Mouse (Mus musculus): ENCODE measurements around the gene Pigk. TPM values are rescaled to one million over a fixed set of nuclear protein-coding genes. Genes with fewer than 3 reads are reported as not detected.

Gene Pigk
- total RNA-seq, 1 experiment: 44.6 TPM

GRCm38 (mm10) chr3:152837938-152838337 lies 124.0 kb downstream of the Pigk start:
- Histone ChIP-seq H3K4me1 (ENCODE audit: control insufficient read depth in 2 of 2, insufficient read depth in 2 of 2, low read length in 2 of 2, poor library complexity in 1 of 2) (no peaks in the 10 kb centered on the region), H3K9ac (ENCODE audit: insufficient read depth, low read depth, low read length, poor library complexity, severe bottlenecking) (no peak overlapping the region), H3K27ac (ENCODE audit: insufficient read depth, low read depth, low read length, poor library complexity, severe bottlenecking) (no peak overlapping the region), H3K4me3 (ENCODE audit: insufficient read depth in 1 of 2, low read depth in 1 of 2, low read length in 2 of 2, poor library complexity in 1 of 2, severe bottlenecking in 1 of 2) (no peak overlapping the region), H3K36me3 (ENCODE audit: control insufficient read depth, insufficient read depth, low read length, poor library complexity, severe bottlenecking) (no peaks in the 10 kb centered on the region), H3K9me3 (ENCODE audit: control insufficient read depth, insufficient read depth, low read depth, low read length) (no peaks in the 10 kb centered on the region)
- TF ChIP-seq CHD2 (IDR thresholded peaks at IDR 0.05; ENCODE audit: low read depth, low read length) (no peak), ZC3H11A (IDR thresholded peaks at IDR 0.05; ENCODE audit: borderline replicate concordance, low read depth, low read length) (no peak), HCFC1 (IDR thresholded peaks at IDR 0.05; ENCODE audit: borderline replicate concordance, insufficient read depth, low read length) (no peak), ZNF384 (IDR thresholded peaks at IDR 0.05; ENCODE audit: low read depth, low read length) (no peak), MAFK (IDR thresholded peaks at IDR 0.05; ENCODE audit: insufficient read depth, low read depth, low read length) (no peak)
- DNase-seq (ENCODE audit: low read depth, low spot score): no peak
- in situ Hi-C loops (cut with MboI; ENCODE audit: low sequenced_read_pairs in 2 of 2, unreplicated experiment in 2 of 2): no loop called here

- TF ChIP-seq ZC3H11A (IDR thresholded peaks at IDR 0.05; ENCODE audit: borderline replicate concordance, low read depth, low read length): no peak
- TF ChIP-seq ZNF384 (IDR thresholded peaks at IDR 0.05; ENCODE audit: low read depth, low read length): no peak
- H3K4me1 ChIP-seq (ENCODE audit: control insufficient read depth in 2 of 2, insufficient read depth in 2 of 2, low read length in 2 of 2, poor library complexity in 1 of 2): no peaks in the 10 kb centered on the region
- in situ Hi-C loops (cut with MboI; ENCODE audit: low sequenced_read_pairs in 2 of 2, unreplicated experiment in 2 of 2): no loop called here
- no peak overlapping the region for H3K9ac ChIP-seq (ENCODE audit: insufficient read depth, low read depth, low read length, poor library complexity, severe bottlenecking)
- H3K36me3 ChIP-seq (ENCODE audit: control insufficient read depth, insufficient read depth, low read length, poor library complexity, severe bottlenecking): no peaks in the 10 kb centered on the region
- no peak overlapping the region for H3K4me3 ChIP-seq (ENCODE audit: insufficient read depth in 1 of 2, low read depth in 1 of 2, low read length in 2 of 2, poor library complexity in 1 of 2, severe bottlenecking in 1 of 2)
- DNase-seq (ENCODE audit: low read depth, low spot score): no peak
- no peak overlapping the region for H3K27ac ChIP-seq (ENCODE audit: insufficient read depth, low read depth, low read length, poor library complexity, severe bottlenecking)
- H3K9me3 ChIP-seq (ENCODE audit: control insufficient read depth, insufficient read depth, low read depth, low read length): no peaks in the 10 kb centered on the region
These were observed 127.4 kb downstream of the Pigk start for GRCm38 (mm10) chr3:152841264-152841663.

- H3K9me3 ChIP-seq (ENCODE audit: control insufficient read depth, insufficient read depth, low read depth, low read length): no peaks in the 10 kb centered on the region
- in situ Hi-C loops (cut with MboI; ENCODE audit: low sequenced_read_pairs in 2 of 2, unreplicated experiment in 2 of 2): no loop called here
- H3K4me1 ChIP-seq (ENCODE audit: control insufficient read depth in 2 of 2, insufficient read depth in 2 of 2, low read length in 2 of 2, poor library complexity in 1 of 2): no peaks in the 10 kb centered on the region
- H3K27ac ChIP-seq (ENCODE audit: insufficient read depth, low read depth, low read length, poor library complexity, severe bottlenecking): no peak overlapping the region
- no peak for DNase-seq (ENCODE audit: low read depth, low spot score)
- H3K4me3 ChIP-seq (ENCODE audit: insufficient read depth in 1 of 2, low read depth in 1 of 2, low read length in 2 of 2, poor library complexity in 1 of 2, severe bottlenecking in 1 of 2): no peak overlapping the region
- no peak overlapping the region for H3K9ac ChIP-seq (ENCODE audit: insufficient read depth, low read depth, low read length, poor library complexity, severe bottlenecking)
- no peaks in the 10 kb centered on the region for H3K36me3 ChIP-seq (ENCODE audit: control insufficient read depth, insufficient read depth, low read length, poor library complexity, severe bottlenecking)
- TF ChIP-seq ZNF384 (IDR thresholded peaks at IDR 0.05; ENCODE audit: low read depth, low read length): no peak
These were observed 128.7 kb downstream of the Pigk start for GRCm38 (mm10) chr3:152842648-152843047.

- Histone ChIP-seq H3K27ac (ENCODE audit: insufficient read depth, low read depth, low read length, poor library complexity, severe bottlenecking) (no peak overlapping the region), H3K9ac (ENCODE audit: insufficient read depth, low read depth, low read length, poor library complexity, severe bottlenecking) (no peak overlapping the region), H3K9me3 (ENCODE audit: control insufficient read depth, insufficient read depth, low read depth, low read length) (no peaks in the 10 kb centered on the region), H3K36me3 (ENCODE audit: control insufficient read depth, insufficient read depth, low read length, poor library complexity, severe bottlenecking) (no peaks in the 10 kb centered on the region), H3K4me1 (ENCODE audit: control insufficient read depth in 2 of 2, insufficient read depth in 2 of 2, low read length in 2 of 2, poor library complexity in 1 of 2) (no peaks in the 10 kb centered on the region), H3K4me3 (ENCODE audit: insufficient read depth in 1 of 2, low read depth in 1 of 2, low read length in 2 of 2, poor library complexity in 1 of 2, severe bottlenecking in 1 of 2) (no peak overlapping the region)
- in situ Hi-C loops (cut with MboI; ENCODE audit: low sequenced_read_pairs in 2 of 2, unreplicated experiment in 2 of 2): no loop called here
- no peak for DNase-seq (ENCODE audit: low read depth, low spot score)
- TF ChIP-seq HCFC1 (IDR thresholded peaks at IDR 0.05; ENCODE audit: borderline replicate concordance, insufficient read depth, low read length) (no peak), ZC3H11A (IDR thresholded peaks at IDR 0.05; ENCODE audit: borderline replicate concordance, low read depth, low read length) (no peak), CHD2 (IDR thresholded peaks at IDR 0.05; ENCODE audit: low read depth, low read length) (no peak), ZNF384 (IDR thresholded peaks at IDR 0.05; ENCODE audit: low read depth, low read length) (no peak), MAFK (IDR thresholded peaks at IDR 0.05; ENCODE audit: insufficient read depth, low read depth, low read length) (no peak)
These were observed 130.0 kb downstream of the Pigk start for GRCm38 (mm10) chr3:152843925-152844324.

- TF ChIP-seq CHD2 (IDR thresholded peaks at IDR 0.05; ENCODE audit: low read depth, low read length) (no peak), ZC3H11A (IDR thresholded peaks at IDR 0.05; ENCODE audit: borderline replicate concordance, low read depth, low read length) (no peak), ZNF384 (IDR thresholded peaks at IDR 0.05; ENCODE audit: low read depth, low read length) (no peak), HCFC1 (IDR thresholded peaks at IDR 0.05; ENCODE audit: borderline replicate concordance, insufficient read depth, low read length) (no peak), MAFK (IDR thresholded peaks at IDR 0.05; ENCODE audit: insufficient read depth, low read depth, low read length) (no peak)
- no peak for DNase-seq (ENCODE audit: low read depth, low spot score)
- no peak overlapping the region for H3K27ac ChIP-seq (ENCODE audit: insufficient read depth, low read depth, low read length, poor library complexity, severe bottlenecking)
These were observed 141.2 kb downstream of the Pigk start for GRCm38 (mm10) chr3:152855006-152855614.

More at GRCm38 (mm10) chr3:152855006-152855614, 141.2 kb downstream of the Pigk start:
- H3K9ac ChIP-seq (ENCODE audit: insufficient read depth, low read depth, low read length, poor library complexity, severe bottlenecking): no peak overlapping the region
- no peaks in the 10 kb centered on the region for H3K4me1 ChIP-seq (ENCODE audit: control insufficient read depth in 2 of 2, insufficient read depth in 2 of 2, low read length in 2 of 2, poor library complexity in 1 of 2)
- no peaks in the 10 kb centered on the region for H3K9me3 ChIP-seq (ENCODE audit: control insufficient read depth, insufficient read depth, low read depth, low read length)
- in situ Hi-C loops (cut with MboI; ENCODE audit: low sequenced_read_pairs in 2 of 2, unreplicated experiment in 2 of 2): no loop called here
- H3K4me3 ChIP-seq (ENCODE audit: insufficient read depth in 1 of 2, low read depth in 1 of 2, low read length in 2 of 2, poor library complexity in 1 of 2, severe bottlenecking in 1 of 2): no peak overlapping the region
- no peaks in the 10 kb centered on the region for H3K36me3 ChIP-seq (ENCODE audit: control insufficient read depth, insufficient read depth, low read length, poor library complexity, severe bottlenecking)

All from ES-E14 (cell line).